Mouse (Mus musculus) CH12.LX (cell line): ENCODE measurements around the gene Ctrb1.

Experiments used
- CHD2 ChIP-seq: IDR thresholded peaks from 2 replicates; pipeline ENCODE4 v1.6.1; 2011; ENCODE audit warnings: low read length, improper control_type of control experiment
- CTCF ChIP-seq, 2 experiments: IDR thresholded peaks in 1 of 2; conservative IDR thresholded peaks in 1 of 2; 2 replicates each; pipeline ENCODE4 v1.5.1; 2011 to 2012; ENCODE audit warnings: low read depth in 2 of 2, low read length in 2 of 2, improper control_type of control experiment in 1 of 2, inconsistent platforms in 1 of 2, mild to moderate bottlenecking in 1 of 2, moderate library complexity in 1 of 2
- E2F4 ChIP-seq: IDR thresholded peaks from 2 replicates; pipeline ENCODE4 v1.6.1; 2011; ENCODE audit warnings: low read depth, low read length, improper control_type of control experiment; ENCODE audit not compliant: insufficient replicate concordance
- EP300 ChIP-seq: IDR thresholded peaks from 2 replicates; pipeline ENCODE4 v1.6.1; 2011; ENCODE audit warnings: low read length, improper control_type of control experiment
- HCFC1 ChIP-seq: IDR thresholded peaks from 2 replicates; pipeline ENCODE4 v1.6.1; 2012; ENCODE audit warnings: low read depth, mild to moderate bottlenecking, inconsistent platforms, low read length, improper control_type of control experiment
- JUN ChIP-seq: IDR thresholded peaks from 2 replicates; pipeline ENCODE4 v1.6.1; 2011; ENCODE audit warnings: low read depth, mild to moderate bottlenecking, low read length, improper control_type of control experiment, moderate library complexity; ENCODE audit not compliant: insufficient read depth
- MAX ChIP-seq: IDR thresholded peaks from 2 replicates; pipeline ENCODE4 v1.6.1; 2011; ENCODE audit warnings: low read length, improper control_type of control experiment
- NELFE ChIP-seq: IDR thresholded peaks from 2 replicates; pipeline ENCODE4 v1.6.1; 2011; ENCODE audit warnings: low read depth, low read length, improper control_type of control experiment
- POLR2A ChIP-seq: IDR thresholded peaks from 2 replicates; pipeline ENCODE4 v1.6.1; 2011; ENCODE audit warnings: low read depth, mild to moderate bottlenecking, improper control_type of control experiment, low read length
- RAD21 ChIP-seq: IDR thresholded peaks from 2 replicates; pipeline ENCODE4 v1.6.1; 2011; ENCODE audit warnings: low read depth, mild to moderate bottlenecking, low read length, improper control_type of control experiment, moderate library complexity
- SMC3 ChIP-seq: IDR thresholded peaks from 2 replicates; pipeline ENCODE4 v1.6.1; 2011; ENCODE audit warnings: low read depth, low read length, improper control_type of control experiment
- USF2 ChIP-seq: conservative IDR thresholded peaks from 2 replicates; pipeline ENCODE4 v1.6.1; 2011; ENCODE audit warnings: low read depth, low read length, improper control_type of control experiment
- ZMIZ1 ChIP-seq: IDR thresholded peaks from 2 replicates; pipeline ENCODE4 v1.6.1; 2012; ENCODE audit warnings: low read depth, mild to moderate bottlenecking, inconsistent platforms, low read length, improper control_type of control experiment
- ZNF384 ChIP-seq: IDR thresholded peaks from 2 replicates; pipeline ENCODE4 v1.6.1; 2012; ENCODE audit warnings: low read depth, low read length, improper control_type of control experiment, inconsistent platforms

DNA sequence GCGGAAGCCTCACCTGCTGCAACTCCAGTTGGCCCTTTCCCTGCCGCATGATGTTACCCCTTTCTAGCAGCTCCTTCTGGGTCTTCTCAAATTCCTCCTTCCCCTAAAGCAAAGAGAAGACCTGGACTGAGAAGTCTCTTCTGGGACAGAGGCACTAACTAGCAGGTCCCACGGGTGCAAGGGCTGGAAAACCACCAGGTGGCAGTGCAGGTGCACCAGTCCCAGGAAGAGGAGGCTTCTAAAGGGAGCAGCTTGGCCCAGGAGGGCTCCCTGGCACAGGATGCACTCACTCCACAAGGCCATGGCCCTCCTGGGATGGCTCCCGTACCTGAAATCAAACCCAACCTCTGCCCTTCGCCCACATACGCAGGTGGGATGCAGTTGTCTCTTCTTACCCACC, 21.8 kb upstream of the Ctrb1 start:
- TF ChIP-seq CTCF (conservative IDR thresholded peaks at IDR 0.05 in 1 of 2, IDR thresholded peaks at IDR 0.05 in 1 of 2; ENCODE audit: low read depth in 2 of 2, low read length in 2 of 2) (peak; percentile 22 to 87; a peak in 3 of 4 replicates), ZMIZ1 (no peak), RAD21 (peak; percentile 83), NELFE (no peak), CHD2 (no peak), MAX (no peak), SMC3 (peak; percentile 94), HCFC1 (no peak), EP300 (no peak), ZNF384 (no peak), JUN (no peak), USF2 (no peak), POLR2A (no peak), E2F4 (no peak)
